Mouse (Mus musculus): ENCODE measurements around the gene Galr2. TPM values are rescaled to one million over a fixed set of nuclear protein-coding genes. Genes with fewer than 3 reads are reported as not detected.
A peak's percentile ranks its signal among the peaks of the same experiment; 100 is the strongest.

The Galr2 gene
- polyA plus RNA-seq, 1 experiment: 1.5 TPM

- Histone ChIP-seq H3K27me3 (ENCODE audit: control insufficient read depth, insufficient read depth, insufficient read length) (no peaks in the 10 kb centered on the region), H3ac (ENCODE audit: control insufficient read depth, insufficient read length) (no peak overlapping the region), H3K36me3 (ENCODE audit: control insufficient read depth, insufficient read depth) (peaks cover 5% of the 10 kb centered on the region), H3K4me3 (no peak overlapping the region), H3K79me2 (ENCODE audit: control insufficient read depth, insufficient read depth) (no peaks in the 10 kb centered on the region), H3K4me2 (ENCODE audit: low read depth) (no peak overlapping the region)
- TF ChIP-seq TCF3 (IDR thresholded peaks at IDR 0.05; ENCODE audit: insufficient read length, low read depth) (no peak), REST (IDR thresholded peaks at IDR 0.05; ENCODE audit: insufficient read depth, insufficient read length) (no peak), POLR2AphosphoS2 (IDR thresholded peaks at IDR 0.05; ENCODE audit: insufficient read length, low read depth) (no peak), USF1 (IDR thresholded peaks at IDR 0.05; ENCODE audit: low read depth) (no peak), POLR2A (IDR thresholded peaks at IDR 0.05; ENCODE audit: insufficient read length, low read depth) (no peak), SRF (IDR thresholded peaks at IDR 0.05; ENCODE audit: control insufficient read depth, insufficient read length, low read depth) (no peak), E2F4 (IDR thresholded peaks at IDR 0.05; ENCODE audit: insufficient read depth) (no peak), MYOD1 (IDR thresholded peaks at IDR 0.05; ENCODE audit: control insufficient read depth in 1 of 3, insufficient read length in 2 of 3, low read depth in 2 of 3) (no peak), CEBPB (IDR thresholded peaks at IDR 0.05; ENCODE audit: insufficient read depth, poor library complexity, severe bottlenecking) (no peak), MAX (IDR thresholded peaks at IDR 0.05; ENCODE audit: low read depth) (no peak), MYOG (IDR thresholded peaks at IDR 0.05; ENCODE audit: control insufficient read depth in 1 of 3, insufficient read depth in 1 of 3, insufficient read length in 2 of 3, low read depth in 2 of 3) (no peak), TCF12 (IDR thresholded peaks at IDR 0.05; ENCODE audit: insufficient read depth, poor library complexity, severe bottlenecking) (no peak)
Observed at GRCm38 (mm10) chr11:116290556-116290955, 9.8 kb downstream of the Galr2 start.

GRCm38 (mm10) chr11:116292401-116292800, 11.7 kb downstream of the Galr2 start:
- Histone ChIP-seq H3ac (ENCODE audit: control insufficient read depth, insufficient read length) (no peak overlapping the region), H3K36me3 (ENCODE audit: control insufficient read depth, insufficient read depth) (peaks cover 5% of the 10 kb centered on the region)

GRCm38 (mm10) chr11:116293538-116294137, 12.9 kb downstream of the Galr2 start:
- no peaks in the 10 kb centered on the region for H3K27me3 ChIP-seq (ENCODE audit: control insufficient read depth, insufficient read depth, insufficient read length)
- peaks cover 5% of the 10 kb centered on the region for H3K36me3 ChIP-seq (ENCODE audit: control insufficient read depth, insufficient read depth)
- TF ChIP-seq MAX (IDR thresholded peaks at IDR 0.05; ENCODE audit: low read depth): no peak
- H3ac ChIP-seq (ENCODE audit: control insufficient read depth, insufficient read length): no peak overlapping the region
- no peak overlapping the region for H3K4me3 ChIP-seq
- H3K79me2 ChIP-seq (ENCODE audit: control insufficient read depth, insufficient read depth): no peaks in the 10 kb centered on the region
- H3K4me2 ChIP-seq (ENCODE audit: low read depth): peak overlapping the region; percentile 18

More at GRCm38 (mm10) chr11:116292401-116292800, 11.7 kb downstream of the Galr2 start:
- no peak overlapping the region for H3K4me2 ChIP-seq (ENCODE audit: low read depth)
- H3K4me3 ChIP-seq: no peak overlapping the region
- H3K27me3 ChIP-seq (ENCODE audit: control insufficient read depth, insufficient read depth, insufficient read length): no peaks in the 10 kb centered on the region
- no peaks in the 10 kb centered on the region for H3K79me2 ChIP-seq (ENCODE audit: control insufficient read depth, insufficient read depth)
- no peak for TF ChIP-seq USF1 (IDR thresholded peaks at IDR 0.05; ENCODE audit: low read depth)
- no peak for TF ChIP-seq TCF3 (IDR thresholded peaks at IDR 0.05; ENCODE audit: insufficient read length, low read depth)
- no peak for TF ChIP-seq TCF12 (IDR thresholded peaks at IDR 0.05; ENCODE audit: insufficient read depth, poor library complexity, severe bottlenecking)
- no peak for TF ChIP-seq SRF (IDR thresholded peaks at IDR 0.05; ENCODE audit: control insufficient read depth, insufficient read length, low read depth)
- no peak for TF ChIP-seq E2F4 (IDR thresholded peaks at IDR 0.05; ENCODE audit: insufficient read depth)
- TF ChIP-seq MYOG (IDR thresholded peaks at IDR 0.05; ENCODE audit: control insufficient read depth in 1 of 3, insufficient read depth in 1 of 3, insufficient read length in 2 of 3, low read depth in 2 of 3): no peak
- TF ChIP-seq CEBPB (IDR thresholded peaks at IDR 0.05; ENCODE audit: insufficient read depth, poor library complexity, severe bottlenecking): no peak
- TF ChIP-seq MYOD1 (IDR thresholded peaks at IDR 0.05; ENCODE audit: control insufficient read depth in 1 of 3, insufficient read length in 2 of 3, low read depth in 2 of 3): no peak

GRCm38 (mm10) chr11:116294319-116294718, 13.6 kb downstream of the Galr2 start:
- Histone ChIP-seq H3K79me2 (ENCODE audit: control insufficient read depth, insufficient read depth) (no peaks in the 10 kb centered on the region), H3K36me3 (ENCODE audit: control insufficient read depth, insufficient read depth) (peaks cover 5% of the 10 kb centered on the region), H3K27me3 (ENCODE audit: control insufficient read depth, insufficient read depth, insufficient read length) (no peaks in the 10 kb centered on the region), H3K4me3 (no peak overlapping the region), H3K4me2 (ENCODE audit: low read depth) (no peak overlapping the region), H3ac (ENCODE audit: control insufficient read depth, insufficient read length) (no peak overlapping the region)
- peak in 1 of 3 experiments; percentile 30 for TF ChIP-seq MYOG (IDR thresholded peaks at IDR 0.05; ENCODE audit: control insufficient read depth in 1 of 3, insufficient read depth in 1 of 3, insufficient read length in 2 of 3, low read depth in 2 of 3)
- no peak for TF ChIP-seq REST (IDR thresholded peaks at IDR 0.05; ENCODE audit: insufficient read depth, insufficient read length)

- H3K4me2 ChIP-seq (ENCODE audit: low read depth): no peak overlapping the region
- no peaks in the 10 kb centered on the region for H3K79me2 ChIP-seq (ENCODE audit: control insufficient read depth, insufficient read depth)
- peak; percentile 71 for TF ChIP-seq TCF12 (IDR thresholded peaks at IDR 0.05; ENCODE audit: insufficient read depth, poor library complexity, severe bottlenecking)
- TF ChIP-seq USF1 (IDR thresholded peaks at IDR 0.05; ENCODE audit: low read depth): no peak
- no peak for TF ChIP-seq REST (IDR thresholded peaks at IDR 0.05; ENCODE audit: insufficient read depth, insufficient read length)
- TF ChIP-seq SRF (IDR thresholded peaks at IDR 0.05; ENCODE audit: control insufficient read depth, insufficient read length, low read depth): no peak
- TF ChIP-seq MAX (IDR thresholded peaks at IDR 0.05; ENCODE audit: low read depth): no peak
- TF ChIP-seq MYOD1 (IDR thresholded peaks at IDR 0.05; ENCODE audit: control insufficient read depth in 1 of 3, insufficient read length in 2 of 3, low read depth in 2 of 3): peak in 2 of 3 experiments; percentile 96
- TF ChIP-seq POLR2AphosphoS2 (IDR thresholded peaks at IDR 0.05; ENCODE audit: insufficient read length, low read depth): no peak
- TF ChIP-seq E2F4 (IDR thresholded peaks at IDR 0.05; ENCODE audit: insufficient read depth): no peak
- TF ChIP-seq CEBPB (IDR thresholded peaks at IDR 0.05; ENCODE audit: insufficient read depth, poor library complexity, severe bottlenecking): no peak
- TF ChIP-seq MYOG (IDR thresholded peaks at IDR 0.05; ENCODE audit: control insufficient read depth in 1 of 3, insufficient read depth in 1 of 3, insufficient read length in 2 of 3, low read depth in 2 of 3): peak; percentile 62 to 98 (median 97)
- no peak for TF ChIP-seq POLR2A (IDR thresholded peaks at IDR 0.05; ENCODE audit: insufficient read length, low read depth)
- TF ChIP-seq TCF3 (IDR thresholded peaks at IDR 0.05; ENCODE audit: insufficient read length, low read depth): peak; percentile 79
- H3ac ChIP-seq (ENCODE audit: control insufficient read depth, insufficient read length): no peak overlapping the region
- H3K36me3 ChIP-seq (ENCODE audit: control insufficient read depth, insufficient read depth): peaks cover under 1% of the 10 kb centered on the region
- H3K27me3 ChIP-seq (ENCODE audit: control insufficient read depth, insufficient read depth, insufficient read length): no peaks in the 10 kb centered on the region
- no peak overlapping the region for H3K4me3 ChIP-seq
Observed at GRCm38 (mm10) chr11:116296191-116296734, 15.5 kb downstream of the Galr2 start.
